Mouse (Mus musculus) hindbrain, embryonic 14.5 days (tissue): Measurements from ENCODE around the gene Slc37a2. TPM values are rescaled to one million over a fixed set of nuclear protein-coding genes. Genes with fewer than 3 reads are reported as not detected.
A peak's percentile ranks its signal among the peaks of the same experiment; 100 is the strongest.

Experiments used
- ATAC-seq: fragments of 200-750 bp; cut with Nextera tagmentation; 2 replicates; pipeline ENCODE4 v1.8.0; 2017; ENCODE audit warnings: moderate number of reproducible peaks, mild to moderate bottlenecking, moderate TSS enrichment, moderate library complexity; ENCODE audit not compliant: low FRiP score
- DNase-seq: peaks from one replicate; pipeline ENCODE4 v3.0.0-alpha.2; 2015; ENCODE audit warnings: low spot score
- H3K27ac ChIP-seq: fragments of 300-500 bp; sonication (generic); 2 replicates; pipeline ENCODE4 v1.5.1; 2014; ENCODE audit warnings: mild to moderate bottlenecking, moderate library complexity
- H3K27me3 ChIP-seq: fragments of 300-500 bp; sonication (generic); 2 replicates; pipeline ENCODE4 v1.6.1; 2014; ENCODE audit warnings: mild to moderate bottlenecking, low read length, mixed read lengths; ENCODE audit not compliant: control insufficient read depth, insufficient read depth
- H3K36me3 ChIP-seq: fragments of 300-500 bp; sonication (generic); replicated peaks from 2 replicates; pipeline ENCODE4 v1.6.1; 2014; ENCODE audit not compliant: control insufficient read depth, insufficient read depth
- H3K4me1 ChIP-seq: fragments of 300-500 bp; sonication (generic); replicated peaks from 2 replicates; pipeline ENCODE4 v1.6.1; 2014; ENCODE audit warnings: antibody characterized with exemption, low read length, mixed read lengths; ENCODE audit not compliant: control insufficient read depth, insufficient read depth
- H3K4me2 ChIP-seq: fragments of 300-500 bp; sonication (generic); replicated peaks from 2 replicates; pipeline ENCODE4 v1.6.1; 2014; ENCODE audit warnings: mild to moderate bottlenecking, moderate library complexity
- H3K4me3 ChIP-seq: fragments of 300-500 bp; sonication (generic); replicated peaks from 2 replicates; pipeline ENCODE4 v1.5.1; 2014; ENCODE audit warnings: mild to moderate bottlenecking, low read length
- H3K9ac ChIP-seq: fragments of 300-500 bp; sonication (generic); 2 replicates; pipeline ENCODE4 v1.6.1; 2014
- H3K9me3 ChIP-seq: fragments of 300-500 bp; sonication (generic); 2 replicates; pipeline ENCODE4 v1.6.1; 2016; ENCODE audit warnings: low read length; ENCODE audit not compliant: control insufficient read depth
- WGBS: fragments of 180-500 bp; shearing (Covaris S2); extraction: QIAGEN DNeasy Blood & Tissue Kit; methylation state at CpG from one replicate; pipeline ENCODE4 v1.1.7; 2014; 5-methylcytosine and 5-hydroxymethylcytosine counted together
- polyA plus RNA-seq: library from polyadenylated mRNA; unstranded; fragments of >200 nt; fragmentation: Nextera tagmentation; extraction: Ambion mirVana; gene quantifications from 2 replicates; pipeline ENCODE4 v1.2.1, GENCODE M21; 2014

The Slc37a2 gene
- polyA plus RNA-seq, 1 experiment from 2014 or later: 2.0 TPM

GRCm38 (mm10) chr9:37229880-37230325, 25.6 kb downstream of the Slc37a2 start:
- H3K4me3 ChIP-seq: no peak overlapping the region
- H3K4me1 ChIP-seq: no peaks in the 10 kb centered on the region
- no peaks in the 10 kb centered on the region for H3K36me3 ChIP-seq
- H3K9me3 ChIP-seq: no peaks in the 10 kb centered on the region
- H3K27ac ChIP-seq: no peak overlapping the region
- no peaks in the 10 kb centered on the region for H3K27me3 ChIP-seq
- no peak overlapping the region for H3K4me2 ChIP-seq
- 4% methylated on average over 1 of the region's 1 CpGs for whole genome bisulfite sequencing
- peak; percentile 81 for DNase-seq
- peak; percentile 89 for ATAC-seq
- no peak overlapping the region for H3K9ac ChIP-seq

DNA sequence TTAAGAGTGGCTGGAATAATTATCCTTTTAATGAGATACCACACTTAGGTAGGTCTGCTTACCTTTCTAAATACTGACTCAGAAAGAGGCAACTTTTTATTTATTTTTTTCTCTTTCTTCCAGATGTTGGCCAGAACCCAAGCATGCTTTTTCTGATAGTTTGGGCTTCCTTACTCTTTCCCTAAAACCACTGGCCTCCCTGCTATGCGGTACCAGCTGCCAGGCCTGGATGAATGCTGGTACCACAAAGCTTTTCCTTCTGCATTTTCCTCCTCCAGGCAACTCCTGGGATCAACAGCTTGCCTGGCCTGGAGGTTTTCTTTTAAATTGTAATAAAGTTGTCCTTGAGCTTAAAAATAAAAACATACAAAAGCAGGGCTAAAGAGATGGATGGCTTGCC, 30.0 kb downstream of the Slc37a2 start:
- H3K4me3 ChIP-seq: no peak overlapping the region
- no peak overlapping the region for H3K27ac ChIP-seq
- no peaks in the 10 kb centered on the region for H3K4me1 ChIP-seq
- no peak for ATAC-seq
- H3K4me2 ChIP-seq: no peak overlapping the region
- H3K9me3 ChIP-seq: no peaks in the 10 kb centered on the region
- DNase-seq: no peak
- peaks cover 4% of the 10 kb centered on the region; the same call in 1 of the 2 replicates for H3K36me3 ChIP-seq
- H3K27me3 ChIP-seq: no peaks in the 10 kb centered on the region
- WGBS: 91% methylated on average over 1 of the region's 1 CpGs
- no peak overlapping the region for H3K9ac ChIP-seq

GRCm38 (mm10) chr9:37220755-37221154, 34.8 kb downstream of the Slc37a2 start:
- no peaks in the 10 kb centered on the region for H3K9me3 ChIP-seq
- no peak for DNase-seq
- H3K4me1 ChIP-seq: no peaks in the 10 kb centered on the region
- H3K9ac ChIP-seq: no peak overlapping the region
- peaks cover 4% of the 10 kb centered on the region; the same call in 1 of the 2 replicates for H3K36me3 ChIP-seq
- H3K4me2 ChIP-seq: no peak overlapping the region
- no peak overlapping the region for H3K27ac ChIP-seq
- ATAC-seq: no peak
- WGBS: 80% methylated on average over 8 of the region's 8 CpGs
- no peaks in the 10 kb centered on the region for H3K27me3 ChIP-seq
- H3K4me3 ChIP-seq: no peak overlapping the region

DNA sequence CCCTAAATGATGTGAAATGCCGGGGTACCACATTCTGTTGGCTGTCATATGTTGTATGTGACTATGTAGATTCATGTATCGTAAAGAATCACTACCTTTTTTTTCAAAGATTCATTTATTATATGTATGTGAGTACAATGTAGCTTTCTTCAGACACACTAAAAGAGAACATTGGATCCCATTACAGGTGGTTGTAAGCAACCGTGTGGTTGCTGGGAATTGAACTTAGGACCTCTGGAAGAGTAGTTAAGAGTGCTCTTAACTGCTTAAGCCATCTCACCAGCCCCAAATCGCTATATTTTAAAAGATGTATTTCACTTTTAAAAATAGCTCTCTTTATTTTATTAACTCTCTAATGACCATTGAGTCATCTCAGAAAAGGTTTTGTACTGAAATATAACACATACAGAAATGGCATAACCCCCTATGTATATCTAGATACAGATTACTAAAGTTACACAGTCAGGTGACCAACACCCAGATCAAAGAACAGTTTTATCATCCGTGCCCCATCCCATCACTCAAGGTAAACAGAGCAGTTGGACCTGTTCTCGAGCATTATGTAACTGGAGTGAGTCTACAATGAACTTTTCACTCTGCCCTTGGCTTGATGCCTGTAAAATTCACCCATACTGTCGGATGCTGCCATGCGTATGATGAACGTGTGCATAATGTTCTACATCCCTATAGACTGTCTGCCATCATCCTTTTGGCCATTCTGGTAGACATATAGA, 41.0 kb downstream of the Slc37a2 start:
- Histone ChIP-seq H3K27ac (no peak overlapping the region), H3K4me3 (no peak overlapping the region), H3K27me3 (no peaks in the 10 kb centered on the region), H3K4me1 (no peaks in the 10 kb centered on the region), H3K9me3 (no peaks in the 10 kb centered on the region), H3K36me3 (no peaks in the 10 kb centered on the region), H3K4me2 (no peak overlapping the region), H3K9ac (no peak overlapping the region)
- WGBS: 94% methylated on average over 9 of the region's 9 CpGs
- no peak for ATAC-seq
- no peak for DNase-seq

GRCm38 (mm10) chr9:37213060-37213738, 42.3 kb downstream of the Slc37a2 start:
- Histone ChIP-seq H3K27me3 (no peaks in the 10 kb centered on the region), H3K36me3 (no peaks in the 10 kb centered on the region), H3K4me3 (no peak overlapping the region), H3K9me3 (no peaks in the 10 kb centered on the region), H3K4me2 (no peak overlapping the region), H3K9ac (no peak overlapping the region), H3K4me1 (peaks cover 2% of the 10 kb centered on the region; the same call in 1 of the 2 replicates), H3K27ac (no peak overlapping the region)
- ATAC-seq (no peak), DNase-seq (no peak)
- 88% methylated on average over 13 of the region's 13 CpGs for WGBS

DNA sequence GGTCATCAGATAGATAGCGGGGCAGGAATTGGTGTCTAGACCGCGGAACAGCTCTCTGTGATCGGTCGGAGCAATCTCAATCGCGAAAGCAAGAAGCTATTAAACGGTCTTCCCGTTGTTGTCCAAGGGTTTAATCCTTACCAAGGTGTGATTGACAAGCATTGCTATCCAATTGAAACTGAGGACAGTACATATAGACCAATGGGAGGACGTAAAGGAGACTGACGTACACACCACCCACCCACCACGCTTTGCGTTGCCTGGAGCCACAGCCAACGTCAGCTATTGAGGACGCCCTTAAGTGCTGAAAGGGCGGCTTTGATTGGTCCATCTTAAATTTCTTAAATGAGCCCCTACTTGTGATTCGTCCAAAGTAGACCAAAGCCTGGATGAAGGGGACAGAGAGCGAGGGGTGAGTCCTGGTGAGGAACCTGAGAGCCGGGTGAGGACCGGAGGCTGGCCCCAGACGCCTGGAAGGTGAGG, 47.6 kb downstream of the Slc37a2 start, which contains the start of gene Tmem218:
Gene Tmem218 (plus strand): TSS at position 295 of the 483 bp plus-strand sequence.
- Histone ChIP-seq H3K9me3 (no peaks in the 10 kb centered on the region), H3K36me3 (no peaks in the 10 kb centered on the region), H3K4me2 (peak within 1 kb of the TSS; percentile 86), H3K27me3 (no peaks in the 10 kb centered on the region), H3K4me3 (peak within 1 kb of the TSS; percentile 73), H3K9ac (peak within 1 kb of the TSS; percentile 74), H3K27ac (peak within 1 kb of the TSS; percentile 91), H3K4me1 (peaks cover 9% of the 10 kb centered on the region)
- peak; percentile 99 for DNase-seq
- ATAC-seq: peak; percentile 100
- 0% methylated on average over 21 of the region's 21 CpGs for WGBS

- WGBS: 26% methylated on average over 5 of the region's 5 CpGs
- Histone ChIP-seq H3K27ac (no peak overlapping the region), H3K9ac (no peak overlapping the region), H3K27me3 (no peaks in the 10 kb centered on the region), H3K9me3 (no peaks in the 10 kb centered on the region), H3K4me2 (no peak overlapping the region), H3K4me1 (peaks cover 9% of the 10 kb centered on the region), H3K4me3 (no peak overlapping the region), H3K36me3 (no peaks in the 10 kb centered on the region)
- ATAC-seq: no peak
- DNase-seq: no peak
Measured at GRCm38 (mm10) chr9:37203884-37204283, 51.7 kb downstream of the Slc37a2 start.

DNA sequence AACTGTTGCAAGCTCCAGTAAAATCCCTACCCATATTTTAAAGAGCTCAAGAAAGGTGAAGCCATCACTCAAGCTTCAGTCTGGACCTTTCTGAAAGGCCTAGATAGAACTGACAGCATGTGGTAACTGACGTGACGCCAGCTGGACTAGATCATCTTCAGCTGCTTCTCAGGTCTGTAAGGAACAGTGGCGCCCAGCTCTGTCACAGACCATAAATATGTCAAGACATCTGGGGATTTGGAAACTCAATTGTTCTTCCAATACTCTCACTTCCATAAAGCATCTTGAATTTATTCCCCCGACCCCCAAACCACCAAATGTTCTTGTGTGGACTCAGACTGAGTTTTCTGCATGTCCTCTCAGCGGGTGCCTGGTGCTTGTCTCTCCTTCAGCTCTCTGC, 55.1 kb downstream of the Slc37a2 start:
- H3K36me3 ChIP-seq: no peaks in the 10 kb centered on the region
- no peak for ATAC-seq
- no peak for DNase-seq
- no peak overlapping the region for H3K27ac ChIP-seq
- no peaks in the 10 kb centered on the region for H3K27me3 ChIP-seq
- H3K4me1 ChIP-seq: no peaks in the 10 kb centered on the region
- H3K4me3 ChIP-seq: no peak overlapping the region
- 82% methylated on average over 5 of the region's 5 CpGs for WGBS
- H3K9me3 ChIP-seq: no peaks in the 10 kb centered on the region
- H3K4me2 ChIP-seq: no peak overlapping the region
- H3K9ac ChIP-seq: no peak overlapping the region

GRCm38 (mm10) chr9:37197067-37197466, 58.5 kb downstream of the Slc37a2 start:
- Histone ChIP-seq H3K9ac (no peak overlapping the region), H3K4me3 (no peak overlapping the region), H3K4me2 (no peak overlapping the region), H3K9me3 (no peaks in the 10 kb centered on the region), H3K4me1 (no peaks in the 10 kb centered on the region), H3K27ac (no peak overlapping the region), H3K36me3 (no peaks in the 10 kb centered on the region), H3K27me3 (no peaks in the 10 kb centered on the region)
- DNase-seq (no peak), ATAC-seq (no peak)
- WGBS: 82% methylated on average over 4 of the region's 4 CpGs
